Mouse (Mus musculus) heart, postnatal 4 days (tissue): ENCODE results near the gene Chd2. TPM values are rescaled to one million over a fixed set of nuclear protein-coding genes. Genes with fewer than 3 reads are reported as not detected.
"Not testable (repeated sequence)": the region's sequence is repeated elsewhere in the genome, so short reads cannot be mapped to it uniquely, and the experiment has no call there.

Experiments used
- DNase-seq: peaks from one replicate; pipeline ENCODE4 v3.0.0; 2021
- total RNA-seq, 2 experiments: library from RNA; stranded (reverse); gene quantifications; 2 replicates each; pipeline ENCODE4 v1.2.3; 2021

Chd2 gene
- total RNA-seq, 2 experiments from 2014 or later, result 57.3 to 61.0 TPM

- no peak for DNase-seq
These were observed 2.4 kb downstream of the Chd2 start for GRCm38 (mm10) chr7:73539116-73539682.

GRCm38 (mm10) chr7:73538424-73539079 is 3.1 kb downstream of the Chd2 start:
- DNase-seq, result peak; percentile 4

GRCm38 (mm10) chr7:73537634-73538423 is 3.8 kb downstream of the Chd2 start:
- DNase-seq, result peak; percentile 100

- DNase-seq, result no peak
These were observed 4.4 kb downstream of the Chd2 start for GRCm38 (mm10) chr7:73537228-73537627.

- no peak for DNase-seq
These were observed 5.1 kb downstream of the Chd2 start for GRCm38 (mm10) chr7:73536579-73536978.

- DNase-seq, result no peak
These were observed 5.8 kb downstream of the Chd2 start for GRCm38 (mm10) chr7:73535861-73536200.

GRCm38 (mm10) chr7:73534937-73535860 is 6.4 kb downstream of the Chd2 start:
- no peak for DNase-seq

- DNase-seq, result no peak
These were observed 8.2 kb downstream of the Chd2 start for GRCm38 (mm10) chr7:73533457-73533856.

GRCm38 (mm10) chr7:73532916-73533315 is 8.7 kb downstream of the Chd2 start:
- no peak for DNase-seq

GRCm38 (mm10) chr7:73532139-73532538 is 9.5 kb downstream of the Chd2 start:
- no peak for DNase-seq

GRCm38 (mm10) chr7:73531506-73532093 is 10.0 kb downstream of the Chd2 start:
- no peak for DNase-seq

- no peak for DNase-seq
These were observed 10.8 kb downstream of the Chd2 start for GRCm38 (mm10) chr7:73530846-73531245.

- DNase-seq, result no peak
These were observed 11.5 kb downstream of the Chd2 start for GRCm38 (mm10) chr7:73530164-73530563.

- no peak for DNase-seq
These were observed 12.4 kb downstream of the Chd2 start for GRCm38 (mm10) chr7:73529261-73529660.

GRCm38 (mm10) chr7:73528377-73528894 is 13.2 kb downstream of the Chd2 start:
- not testable (repeated sequence) for DNase-seq

GRCm38 (mm10) chr7:73527225-73527624 is 14.4 kb downstream of the Chd2 start:
- no peak for DNase-seq

GRCm38 (mm10) chr7:73524454-73524952 is 17.1 kb downstream of the Chd2 start:
- peak; percentile 67 for DNase-seq

GRCm38 (mm10) chr7:73523608-73524259 is 17.9 kb downstream of the Chd2 start:
- DNase-seq, result no peak

- DNase-seq, result no peak
These were observed 18.4 kb downstream of the Chd2 start for GRCm38 (mm10) chr7:73523183-73523582.

GRCm38 (mm10) chr7:73521277-73522193 is 20.1 kb downstream of the Chd2 start:
- no peak for DNase-seq
